Mouse (Mus musculus) G1E (cell line): ENCODE measurements around the gene H2-DMb2.

Experiments
- CTCF ChIP-seq: IDR thresholded peaks from 2 replicates; pipeline ENCODE4 v1.5.1; 2012; ENCODE audit warnings: low read depth, low read length, inconsistent platforms, mixed read lengths
- GATA1 ChIP-seq: IDR thresholded peaks from 2 replicates; pipeline ENCODE4 v1.6.1; 2012; ENCODE audit warnings: borderline replicate concordance, low read length, inconsistent platforms, mixed read lengths
- POLR2AphosphoS5 ChIP-seq: IDR thresholded peaks from 2 replicates; pipeline ENCODE4 v1.6.1; 2012; ENCODE audit warnings: low read depth, low read length, inconsistent platforms; ENCODE audit not compliant: insufficient replicate concordance
- TAL1 ChIP-seq: conservative IDR thresholded peaks from 2 replicates; pipeline ENCODE4 v1.6.1; 2012; ENCODE audit warnings: low read depth, low read length, inconsistent platforms, mixed read lengths

DNA sequence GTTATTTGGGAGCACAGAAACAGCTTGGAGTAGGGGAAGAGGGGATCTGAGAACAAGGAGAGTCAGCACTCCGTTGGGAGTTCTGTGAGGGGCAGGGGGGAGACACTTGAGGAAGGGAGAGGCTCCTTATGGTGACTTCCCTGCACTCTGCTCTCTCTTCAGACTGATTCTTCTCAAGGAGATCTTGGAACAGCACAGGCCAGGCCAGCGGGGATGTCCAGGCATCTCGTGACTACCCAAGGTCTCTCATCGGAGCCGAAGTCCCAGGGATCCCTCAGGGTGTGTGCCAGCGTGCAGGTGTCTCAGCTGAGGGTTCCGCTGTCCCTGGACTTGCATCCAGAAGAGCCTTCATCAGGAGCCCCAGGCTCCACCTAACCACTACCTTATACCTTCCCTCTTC, 4.5 kb upstream of the H2-DMb2 start:
- TF ChIP-seq POLR2AphosphoS5, result no peak
- no peak for TF ChIP-seq CTCF
- no peak for TF ChIP-seq GATA1
- TF ChIP-seq TAL1, result no peak
